Mouse (Mus musculus): ENCODE measurements around the gene Hepacam.

Gene Hepacam

GRCm38 (mm10) chr9:37358713-37359330, 8.3 kb upstream of the Hepacam start:
- no peak overlapping the region for H3K4me3 ChIP-seq (replicated peaks; ENCODE audit: low read length)
- TF ChIP-seq POU5F1 (IDR thresholded peaks at IDR 0.05; ENCODE audit: borderline replicate concordance, low read length) (no peak), CTCF (conservative IDR thresholded peaks at IDR 0.05; ENCODE audit: low read length) (no peak), NANOG (IDR thresholded peaks at IDR 0.05; ENCODE audit: borderline replicate concordance, low read length) (no peak)
- no peaks in the 10 kb centered on the region for H3K9me3 ChIP-seq (ENCODE audit: low read length)
- H3K4me1 ChIP-seq (replicated peaks; ENCODE audit: low read depth, low read length), result peaks cover 14% of the 10 kb centered on the region; the same call in 1 of the 2 replicates
- H3K27me3 ChIP-seq (ENCODE audit: insufficient read depth, low read length), result no peaks in the 10 kb centered on the region
- H3K36me3 ChIP-seq (ENCODE audit: insufficient read depth, low read length), result no peaks in the 10 kb centered on the region

- TF ChIP-seq CTCF (conservative IDR thresholded peaks at IDR 0.05; ENCODE audit: low read length), result no peak
- TF ChIP-seq POU5F1 (IDR thresholded peaks at IDR 0.05; ENCODE audit: borderline replicate concordance, low read length), result no peak
- TF ChIP-seq NANOG (IDR thresholded peaks at IDR 0.05; ENCODE audit: borderline replicate concordance, low read length), result no peak
- Histone ChIP-seq H3K9me3 (ENCODE audit: low read length) (no peaks in the 10 kb centered on the region), H3K4me3 (replicated peaks; ENCODE audit: low read length) (no peak overlapping the region), H3K36me3 (ENCODE audit: insufficient read depth, low read length) (no peaks in the 10 kb centered on the region), H3K27me3 (ENCODE audit: insufficient read depth, low read length) (no peaks in the 10 kb centered on the region), H3K4me1 (replicated peaks; ENCODE audit: low read depth, low read length) (peaks cover 14% of the 10 kb centered on the region; the same call in 1 of the 2 replicates)
Observed at GRCm38 (mm10) chr9:37359331-37360220, 7.6 kb upstream of the Hepacam start.

GRCm38 (mm10) chr9:37362084-37362483, 5.1 kb upstream of the Hepacam start:
- no peaks in the 10 kb centered on the region for H3K9me3 ChIP-seq (ENCODE audit: low read length)
- H3K4me1 ChIP-seq (replicated peaks; ENCODE audit: low read depth, low read length), result peaks cover 15% of the 10 kb centered on the region; the same call in 1 of the 2 replicates
- H3K36me3 ChIP-seq (ENCODE audit: insufficient read depth, low read length), result no peaks in the 10 kb centered on the region
- H3K4me3 ChIP-seq (replicated peaks; ENCODE audit: low read length), result no peak overlapping the region
- no peaks in the 10 kb centered on the region for H3K27me3 ChIP-seq (ENCODE audit: insufficient read depth, low read length)
- TF ChIP-seq CTCF (conservative IDR thresholded peaks at IDR 0.05; ENCODE audit: low read length) (no peak), NANOG (IDR thresholded peaks at IDR 0.05; ENCODE audit: borderline replicate concordance, low read length) (no peak), POU5F1 (IDR thresholded peaks at IDR 0.05; ENCODE audit: borderline replicate concordance, low read length) (no peak)

GRCm38 (mm10) chr9:37362881-37363280, 4.3 kb upstream of the Hepacam start:
- H3K4me3 ChIP-seq (replicated peaks; ENCODE audit: low read length), result no peak overlapping the region

GRCm38 (mm10) chr9:37363551-37363950, 3.6 kb upstream of the Hepacam start:
- TF ChIP-seq NANOG (IDR thresholded peaks at IDR 0.05; ENCODE audit: borderline replicate concordance, low read length) (no peak), CTCF (conservative IDR thresholded peaks at IDR 0.05; ENCODE audit: low read length) (no peak), POU5F1 (IDR thresholded peaks at IDR 0.05; ENCODE audit: borderline replicate concordance, low read length) (no peak)
- H3K36me3 ChIP-seq (ENCODE audit: insufficient read depth, low read length), result no peaks in the 10 kb centered on the region
- no peaks in the 10 kb centered on the region for H3K27me3 ChIP-seq (ENCODE audit: insufficient read depth, low read length)
- no peaks in the 10 kb centered on the region for H3K9me3 ChIP-seq (ENCODE audit: low read length)
- H3K4me1 ChIP-seq (replicated peaks; ENCODE audit: low read depth, low read length), result peaks cover 23% of the 10 kb centered on the region
- no peak overlapping the region for H3K4me3 ChIP-seq (replicated peaks; ENCODE audit: low read length)

More at GRCm38 (mm10) chr9:37362881-37363280, 4.3 kb upstream of the Hepacam start:
- Histone ChIP-seq H3K9me3 (ENCODE audit: low read length) (no peaks in the 10 kb centered on the region), H3K36me3 (ENCODE audit: insufficient read depth, low read length) (no peaks in the 10 kb centered on the region), H3K4me1 (replicated peaks; ENCODE audit: low read depth, low read length) (peaks cover 22% of the 10 kb centered on the region), H3K27me3 (ENCODE audit: insufficient read depth, low read length) (no peaks in the 10 kb centered on the region)
- TF ChIP-seq POU5F1 (IDR thresholded peaks at IDR 0.05; ENCODE audit: borderline replicate concordance, low read length) (no peak), NANOG (IDR thresholded peaks at IDR 0.05; ENCODE audit: borderline replicate concordance, low read length) (no peak), CTCF (conservative IDR thresholded peaks at IDR 0.05; ENCODE audit: low read length) (no peak)

GRCm38 (mm10) chr9:37364392-37364791, 2.8 kb upstream of the Hepacam start:
- no peaks in the 10 kb centered on the region for H3K36me3 ChIP-seq (ENCODE audit: insufficient read depth, low read length)
- peaks cover 15% of the 10 kb centered on the region for H3K4me1 ChIP-seq (replicated peaks; ENCODE audit: low read depth, low read length)
- no peaks in the 10 kb centered on the region for H3K27me3 ChIP-seq (ENCODE audit: insufficient read depth, low read length)
- H3K4me3 ChIP-seq (replicated peaks; ENCODE audit: low read length), result no peak overlapping the region
- no peaks in the 10 kb centered on the region for H3K9me3 ChIP-seq (ENCODE audit: low read length)
- TF ChIP-seq CTCF (conservative IDR thresholded peaks at IDR 0.05; ENCODE audit: low read length) (no peak), POU5F1 (IDR thresholded peaks at IDR 0.05; ENCODE audit: borderline replicate concordance, low read length) (no peak), NANOG (IDR thresholded peaks at IDR 0.05; ENCODE audit: borderline replicate concordance, low read length) (no peak)

- Histone ChIP-seq H3K27me3 (ENCODE audit: insufficient read depth, low read length) (no peaks in the 10 kb centered on the region), H3K4me1 (replicated peaks; ENCODE audit: low read depth, low read length) (peaks cover 8% of the 10 kb centered on the region; the same call in 1 of the 2 replicates), H3K36me3 (ENCODE audit: insufficient read depth, low read length) (no peaks in the 10 kb centered on the region), H3K9me3 (ENCODE audit: low read length) (no peaks in the 10 kb centered on the region; the same call in 1 of the 2 replicates), H3K4me3 (replicated peaks; ENCODE audit: low read length) (no peak overlapping the region)
- TF ChIP-seq POU5F1 (IDR thresholded peaks at IDR 0.05; ENCODE audit: borderline replicate concordance, low read length) (no peak), NANOG (IDR thresholded peaks at IDR 0.05; ENCODE audit: borderline replicate concordance, low read length) (no peak), CTCF (conservative IDR thresholded peaks at IDR 0.05; ENCODE audit: low read length) (no peak)
Observed at GRCm38 (mm10) chr9:37365706-37366105, 1.4 kb upstream of the Hepacam start.

- H3K4me3 ChIP-seq (replicated peaks; ENCODE audit: low read length), result peak overlapping the region; percentile 58
- H3K9me3 ChIP-seq (ENCODE audit: low read length), result no peaks in the 10 kb centered on the region; the same call in 1 of the 2 replicates
- TF ChIP-seq POU5F1 (IDR thresholded peaks at IDR 0.05; ENCODE audit: borderline replicate concordance, low read length) (no peak), CTCF (conservative IDR thresholded peaks at IDR 0.05; ENCODE audit: low read length) (peak; percentile 53)
- H3K27me3 ChIP-seq (ENCODE audit: insufficient read depth, low read length), result no peaks in the 10 kb centered on the region
- no peaks in the 10 kb centered on the region for H3K36me3 ChIP-seq (ENCODE audit: insufficient read depth, low read length)
- peaks cover 8% of the 10 kb centered on the region; the same call in 1 of the 2 replicates for H3K4me1 ChIP-seq (replicated peaks; ENCODE audit: low read depth, low read length)
Observed at GRCm38 (mm10) chr9:37368081-37368830, 1.1 kb downstream of the Hepacam start.
